Mouse (Mus musculus): ENCODE results near the gene Cldn11.

- TF ChIP-seq EP300 (IDR thresholded peaks at IDR 0.05; ENCODE audit: insufficient read depth, low read depth, low read length) (peak; percentile 72; the same call in 1 of the 2 replicates), POLR2A (IDR thresholded peaks at IDR 0.05; ENCODE audit: insufficient read depth, low read length) (no peak), CTCF (IDR thresholded peaks at IDR 0.05; ENCODE audit: low read depth, low read length) (no peak)
These were observed 64.1 kb downstream of the Cldn11 start for GRCm38 (mm10) chr3:31213802-31214201.
